ENCODE assay signal across 30 mouse cellular contexts in the genomic region with DNA sequence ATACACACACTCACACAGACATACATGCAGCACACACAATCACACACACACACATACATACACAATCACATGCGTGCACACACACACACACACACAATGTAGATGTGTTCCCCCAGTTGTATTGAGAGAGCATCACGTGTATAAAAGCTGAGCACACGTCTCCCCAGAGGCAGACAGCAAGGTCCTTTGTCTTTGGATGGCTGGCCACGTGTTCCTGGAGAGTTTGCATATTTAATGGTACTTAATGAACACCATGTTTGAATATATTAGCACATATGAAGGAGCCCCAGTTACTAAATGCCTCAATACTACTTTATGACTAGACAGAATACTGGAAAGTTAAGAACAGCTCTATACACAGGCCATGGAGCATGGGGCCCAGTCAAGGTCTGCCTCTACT. TPM values are rescaled to one million over a fixed set of nuclear protein-coding genes. Genes with fewer than 3 reads are reported as not detected.
DNase-seq lines count a peak whose midpoint lies in the region; ATAC-seq and TF ChIP-seq lines count a peak whose summit lies in the region.
"Had no signal": no experiment of that assay in that cellular context is flagged by ENCODE, and none has a peak within 500 bp of the region (broad histone marks: within the 10 kb centered on the region; RNA-seq: fewer than 3 reads in every experiment).

No protein-coding gene starts in this region.

- no peak for TF ChIP-seq POLR2A in brain, embryonic 14.5 days (IDR thresholded peaks at IDR 0.05; ENCODE audit: borderline replicate concordance, extremely low read depth, insufficient read depth, insufficient read length, poor library complexity, severe bottlenecking)

- TF ChIP-seq CTCF in brain, embryonic 14.5 days (IDR thresholded peaks at IDR 0.05; ENCODE audit: borderline replicate concordance, extremely low read depth, insufficient read depth, insufficient read length), result no peak
- no peak for TF ChIP-seq CTCF in forebrain, postnatal 0 days (IDR thresholded peaks at IDR 0.05; ENCODE audit: low read depth)

- H3K27me3 ChIP-seq in forebrain, embryonic 13.5 days, result no peaks in the 10 kb centered on the region
- H3K27me3 ChIP-seq in forebrain, embryonic 10.5 days (ENCODE audit: poor library complexity, severe bottlenecking), result no peaks in the 10 kb centered on the region
- H3K27me3 ChIP-seq in forebrain, embryonic 14.5 days (replicated peaks; ENCODE audit: control insufficient read depth, insufficient read depth, low read length), result no peaks in the 10 kb centered on the region
- H3K27me3 ChIP-seq in forebrain, postnatal 0 days (ENCODE audit: insufficient read depth, low read length), result no peaks in the 10 kb centered on the region
- H3K27me3 ChIP-seq: CH12.LX; embryonic facial prominence, embryonic 13.5 days; heart, embryonic 12.5 days; heart, embryonic 15.5 days; hindbrain, embryonic 13.5 days; intestine, embryonic 15.5 days had no signal

- no peak overlapping the region for H3K9ac ChIP-seq in forebrain, embryonic 13.5 days
- no peak overlapping the region for H3K9ac ChIP-seq in forebrain, embryonic 14.5 days (ENCODE audit: low read length)
- no peak overlapping the region for H3K9ac ChIP-seq in forebrain, postnatal 0 days
- H3K9ac ChIP-seq: embryonic facial prominence, embryonic 13.5 days; heart, embryonic 12.5 days; heart, embryonic 15.5 days; hindbrain, embryonic 13.5 days; intestine, embryonic 15.5 days had no signal

- H3K4me2 ChIP-seq in forebrain, embryonic 13.5 days, result no peak overlapping the region
- H3K4me2 ChIP-seq in forebrain, embryonic 14.5 days (ENCODE audit: low read length), result no peak overlapping the region
- H3K4me2 ChIP-seq in forebrain, postnatal 0 days (ENCODE audit: low read depth), result no peak overlapping the region
- H3K4me2 ChIP-seq: embryonic facial prominence, embryonic 13.5 days; heart, embryonic 12.5 days; heart, embryonic 15.5 days; hindbrain, embryonic 13.5 days; intestine, embryonic 15.5 days had no signal

- no peak overlapping the region for H3K4me3 ChIP-seq in forebrain, embryonic 13.5 days
- H3K4me3 ChIP-seq in forebrain, embryonic 10.5 days, result no peak overlapping the region
- no peak overlapping the region for H3K4me3 ChIP-seq in forebrain, embryonic 14.5 days (ENCODE audit: low read depth, low read length)
- H3K4me3 ChIP-seq in forebrain, postnatal 0 days (ENCODE audit: low read depth, low read length), result no peak overlapping the region
- H3K4me3 ChIP-seq: embryonic facial prominence, embryonic 10.5 days; embryonic facial prominence, embryonic 13.5 days; heart, embryonic 12.5 days; heart, embryonic 15.5 days; hindbrain, embryonic 10.5 days; hindbrain, embryonic 13.5 days; intestine, embryonic 15.5 days had no signal

- H3K27ac ChIP-seq in forebrain, embryonic 13.5 days, result no peak overlapping the region
- no peak overlapping the region for H3K27ac ChIP-seq in forebrain, embryonic 10.5 days
- H3K27ac ChIP-seq in forebrain, embryonic 14.5 days (ENCODE audit: low read depth, low read length), result no peak overlapping the region
- no peak overlapping the region for H3K27ac ChIP-seq in forebrain, postnatal 0 days (ENCODE audit: low read depth, low read length)
- H3K27ac ChIP-seq: embryonic facial prominence, embryonic 10.5 days; embryonic facial prominence, embryonic 13.5 days; heart, embryonic 15.5 days; hindbrain, embryonic 10.5 days; hindbrain, embryonic 13.5 days; intestine, embryonic 15.5 days had no signal

- peaks cover 28% of the 10 kb centered on the region for H3K36me3 ChIP-seq in forebrain, embryonic 13.5 days (ENCODE audit: poor library complexity, severe bottlenecking)
- no peaks in the 10 kb centered on the region for H3K36me3 ChIP-seq in forebrain, embryonic 10.5 days (replicated peaks)
- peaks cover 18% of the 10 kb centered on the region for H3K36me3 ChIP-seq in forebrain, embryonic 14.5 days (ENCODE audit: control insufficient read depth, insufficient read depth, low read length)
- H3K36me3 ChIP-seq in forebrain, postnatal 0 days (ENCODE audit: insufficient read depth), result peaks cover 35% of the 10 kb centered on the region
- H3K36me3 ChIP-seq: embryonic facial prominence, embryonic 10.5 days; embryonic facial prominence, embryonic 13.5 days; G1E; heart, embryonic 12.5 days; heart, embryonic 15.5 days; intestine, embryonic 15.5 days had no signal

- no peaks in the 10 kb centered on the region for H3K9me3 ChIP-seq in forebrain, embryonic 13.5 days (replicated peaks)
- no peaks in the 10 kb centered on the region for H3K9me3 ChIP-seq in forebrain, embryonic 10.5 days
- H3K9me3 ChIP-seq in forebrain, embryonic 14.5 days (replicated peaks; ENCODE audit: control insufficient read depth, low read length), result no peaks in the 10 kb centered on the region
- no peaks in the 10 kb centered on the region for H3K9me3 ChIP-seq in forebrain, postnatal 0 days (ENCODE audit: low read length)
- H3K9me3 ChIP-seq: embryonic facial prominence, embryonic 10.5 days; embryonic facial prominence, embryonic 13.5 days; G1E; heart, embryonic 12.5 days; heart, embryonic 15.5 days; hindbrain, embryonic 10.5 days; hindbrain, embryonic 13.5 days; intestine, embryonic 15.5 days had no signal

- 59% methylated on average over 4 of the region's 4 CpGs for WGBS in forebrain, embryonic 13.5 days
- 83% methylated on average over 4 of the region's 4 CpGs for WGBS in forebrain, embryonic 10.5 days
- WGBS in forebrain, embryonic 14.5 days, result 53% methylated on average over 4 of the region's 4 CpGs
- WGBS in forebrain, postnatal 0 days, result 51% methylated on average over 4 of the region's 4 CpGs

- ATAC-seq in forebrain, embryonic 13.5 days, result peak; percentile 45; the same call in 1 of the 2 replicates
- peak; percentile 72 for ATAC-seq in forebrain, embryonic 14.5 days
- ATAC-seq in forebrain, postnatal 0 days, result peak; percentile 59; the same call in 1 of the 2 replicates
- ATAC-seq: hindbrain, embryonic 16.5 days; intestine, embryonic 15.5 days; Patski had no signal

- H3K4me1 ChIP-seq in forebrain, embryonic 13.5 days, result no peaks in the 10 kb centered on the region
- H3K4me1 ChIP-seq in forebrain, embryonic 10.5 days, result 0 out of 2 replicates have a peak, but pooled peaks cover 4% of the 10 kb centered on the region
- peaks cover 4% of the 10 kb centered on the region; the same call in 1 of the 2 replicates for H3K4me1 ChIP-seq in forebrain, embryonic 14.5 days (ENCODE audit: control insufficient read depth, insufficient read depth, low read length)
- no peaks in the 10 kb centered on the region for H3K4me1 ChIP-seq in forebrain, postnatal 0 days (ENCODE audit: insufficient read depth)
- H3K4me1 ChIP-seq: embryonic facial prominence, embryonic 13.5 days; heart, embryonic 12.5 days; heart, embryonic 15.5 days; intestine, embryonic 15.5 days had no signal

- DNase-seq in forebrain, embryonic 10.5 days (ENCODE audit: extremely low spot score, low spot score), result no peak
- DNase-seq in brain, embryonic 14.5 days (ENCODE audit: low read depth), result peak; percentile 67
- DNase-seq in forebrain, embryonic 14.5 days (ENCODE audit: low spot score), result peak; percentile 49
- DNase-seq in forebrain, postnatal 0 days, result no peak
- DNase-seq in layer of hippocampus, adult 18-20 months (ENCODE audit: low spot score in 2 of 2), result no peak
- DNase-seq in adrenal gland, postnatal 14 days, result no peak
- DNase-seq: adrenal gland, postnatal 10 days; B cell, adult 2 months; cerebellum, adult 11-12 months; cerebellum, adult 8-10 months; cerebellum, postnatal 10 days; cerebellum, postnatal 36 days; embryo, embryonic 11 days; gastrocnemius, postnatal 25 days; heart, adult 18-20 months; heart, postnatal 10 days; heart, postnatal 36 days had no signal

RNA-seq across cellular contexts. Expression of a gene that starts 1.3 kb away (rescaled TPM):
- polyA plus RNA-seq in forebrain, embryonic 13.5 days (2015; fragmentation: Nextera tagmentation; extraction: Ambion mirVana), result 16.2 and 17.7 TPM in 2 replicates
- polyA plus RNA-seq in forebrain, embryonic 10.5 days (2016; fragmentation: Nextera tagmentation; extraction: Ambion mirVana), result 12.4 and 12.7 TPM in 2 replicates
- polyA plus RNA-seq in brain, embryonic 14.5 days (2012; rRNA removed), result 40.0 and 41.6 TPM in 2 replicates
- polyA plus RNA-seq in forebrain, embryonic 14.5 days (2014; fragmentation: Nextera tagmentation; extraction: Ambion mirVana), result 13.9 and 16.9 TPM in 2 replicates
- 28.5 and 47.7 TPM in 2 replicates for total RNA-seq in forebrain, postnatal 0 days (2014; rRNA removed)
- 14.4 and 18.0 TPM in 2 replicates for polyA plus RNA-seq in forebrain, postnatal 0 days (2015; fragmentation: Nextera tagmentation; extraction: Ambion mirVana)
- 10 to 100 TPM; 39.9 to 42.2 TPM for total RNA-seq in layer of hippocampus, adult 18-20 months (2021)
- 24.9 and 25.7 TPM in 2 replicates for total RNA-seq in adrenal gland, postnatal 14 days (2021)

RNA-seq across cellular contexts. Expression of a gene that starts 27.4 kb away (rescaled TPM):
- 52.2 and 57.1 TPM in 2 replicates for polyA plus RNA-seq in forebrain, embryonic 13.5 days (2015; fragmentation: Nextera tagmentation; extraction: Ambion mirVana)
- 3.2 and 5.4 TPM in 2 replicates for polyA plus RNA-seq in forebrain, embryonic 10.5 days (2016; fragmentation: Nextera tagmentation; extraction: Ambion mirVana)
- 70.1 and 81.5 TPM in 2 replicates for polyA plus RNA-seq in brain, embryonic 14.5 days (2012; rRNA removed)
- polyA plus RNA-seq in forebrain, embryonic 14.5 days (2014; fragmentation: Nextera tagmentation; extraction: Ambion mirVana), result 60.5 and 80.1 TPM in 2 replicates
- 153 and 177 TPM in 2 replicates for total RNA-seq in forebrain, postnatal 0 days (2014; rRNA removed)
- polyA plus RNA-seq in forebrain, postnatal 0 days (2015; fragmentation: Nextera tagmentation; extraction: Ambion mirVana), result 89.7 and 97.5 TPM in 2 replicates
- total RNA-seq in layer of hippocampus, adult 18-20 months (2021), result 100 to 1,000 TPM; 171 to 176 TPM
- 3.2 and 4.1 TPM in 2 replicates for total RNA-seq in adrenal gland, postnatal 14 days (2021)
- total RNA-seq: gastrocnemius, adult 8-10 months; gastrocnemius, postnatal 25 days; heart, adult 18-20 months; heart, postnatal 10 days; heart, postnatal 36 days had no signal
- polyA plus RNA-seq: G1E; heart, embryonic 15.5 days had no signal

Comparison
In these comparisons a context has a peak if more than half of its experiments do, and no peak if none do; other contexts are left out.
1. DNase-seq: peak in brain, embryonic 14.5 days (single experiment) and forebrain, embryonic 14.5 days (single experiment); none in forebrain, embryonic 10.5 days (single experiment), forebrain, postnatal 0 days (single experiment), layer of hippocampus, adult 18-20 months (0 of 2) and adrenal gland, postnatal 14 days (single experiment).
2. Peak in every context shown above with its lines, with median percentiles within 50 percentile points of each other: ATAC-seq.